Mouse (Mus musculus) cerebellum, adult 2 months (tissue): ENCODE data around the gene Acp6. TPM values are rescaled to one million over a fixed set of nuclear protein-coding genes. Genes with fewer than 3 reads are reported as not detected.
A peak's percentile ranks its signal among the peaks of the same experiment; 100 is the strongest.

Experiments
- DNase-seq, 2 experiments: peaks; one replicate each; pipeline ENCODE4 v3.0.0; 2021
- H3K27ac ChIP-seq: fragments of 200-500 bp; 2 replicates; pipeline ENCODE4 v1.5.1; 2012; ENCODE audit warnings: low read length, control low read depth, inconsistent platforms; ENCODE audit not compliant: insufficient read depth
- H3K27me3 ChIP-seq: fragments of 200-500 bp; 2 replicates; pipeline ENCODE4 v1.6.1; 2012; ENCODE audit warnings: inconsistent platforms, mild to moderate bottlenecking, low read length, moderate library complexity; ENCODE audit not compliant: control insufficient read depth, insufficient read depth
- H3K4me1 ChIP-seq: fragments of 200-500 bp; 2 replicates; pipeline ENCODE4 v1.6.1; 2011; ENCODE audit warnings: low read length; ENCODE audit not compliant: control insufficient read depth, insufficient read depth
- H3K4me3 ChIP-seq: fragments of 200-500 bp; replicated peaks from 2 replicates; pipeline ENCODE3; 2011; ENCODE audit warnings: mild to moderate bottlenecking, low read depth, low read length, control low read depth; ENCODE audit not compliant: insufficient read depth
- CTCF ChIP-seq: fragments of 200-500 bp; IDR thresholded peaks from 2 replicates; pipeline ENCODE4 v1.5.1; 2011; ENCODE audit warnings: low read depth, mild to moderate bottlenecking, control low read depth, low read length, moderate library complexity, borderline replicate concordance; ENCODE audit not compliant: insufficient read depth
- POLR2A ChIP-seq: fragments of 200-500 bp; IDR thresholded peaks from 2 replicates; pipeline ENCODE4 v1.6.1; 2011; ENCODE audit warnings: low read length, control low read depth, borderline replicate concordance; ENCODE audit not compliant: insufficient read depth
- WGBS: fragments of 180-500 bp; shearing (Covaris S2); methylation state at CpG from one replicate; pipeline ENCODE4 v1.1.7; 2018; 5-methylcytosine and 5-hydroxymethylcytosine counted together
- polyA plus RNA-seq: library from polyadenylated mRNA; depleted of rRNA; stranded (reverse); fragments of >200 nt; gene quantifications from 2 replicates; pipeline ENCODE4 v1.2.3, GENCODE M21; 2012

Acp6 gene
- polyA plus RNA-seq, 1 experiment, result 43.8 TPM

GRCm38 (mm10) chr3:97199261-97199660 is 40.7 kb downstream of the Acp6 start:
- TF ChIP-seq POLR2A (no peak), CTCF (no peak)
- Histone ChIP-seq H3K27ac (no peak overlapping the region), H3K4me3 (no peak overlapping the region), H3K4me1 (no peaks in the 10 kb centered on the region), H3K27me3 (no peaks in the 10 kb centered on the region)
- WGBS, result 59% methylated on average over 4 of the region's 4 CpGs
- no peak for DNase-seq

GRCm38 (mm10) chr3:97201943-97202342 is 43.4 kb downstream of the Acp6 start:
- Histone ChIP-seq H3K4me3 (no peak overlapping the region), H3K27ac (no peak overlapping the region), H3K4me1 (no peaks in the 10 kb centered on the region), H3K27me3 (no peaks in the 10 kb centered on the region)
- peak; percentile 90 for TF ChIP-seq CTCF
- no peak for TF ChIP-seq POLR2A
- peak; percentile 58 to 61 for DNase-seq
- 29% methylated on average over 5 of the region's 5 CpGs for WGBS

GRCm38 (mm10) chr3:97203880-97204279 is 45.3 kb downstream of the Acp6 start:
- TF ChIP-seq POLR2A, result no peak
- no peak for TF ChIP-seq CTCF
- H3K4me1 ChIP-seq, result peaks cover 4% of the 10 kb centered on the region; the same call in 1 of the 2 replicates
- no peaks in the 10 kb centered on the region for H3K27me3 ChIP-seq
- H3K4me3 ChIP-seq, result no peak overlapping the region
- DNase-seq, result no peak
- no peak overlapping the region for H3K27ac ChIP-seq
- 81% methylated on average over 14 of the region's 14 CpGs for WGBS

- H3K27ac ChIP-seq, result no peak overlapping the region
- peaks cover 14% of the 10 kb centered on the region for H3K4me1 ChIP-seq
- TF ChIP-seq CTCF (no peak), POLR2A (no peak)
- no peaks in the 10 kb centered on the region for H3K27me3 ChIP-seq
- H3K4me3 ChIP-seq, result no peak overlapping the region
- WGBS, result 81% methylated on average over 3 of the region's 3 CpGs
- DNase-seq, result no peak
These were observed 47.9 kb downstream of the Acp6 start for GRCm38 (mm10) chr3:97206521-97206920.

- peak in 1 of 2 experiments; percentile 40 for DNase-seq
- Histone ChIP-seq H3K4me1 (peaks cover 14% of the 10 kb centered on the region), H3K4me3 (no peak overlapping the region), H3K27ac (no peak overlapping the region), H3K27me3 (no peaks in the 10 kb centered on the region)
- TF ChIP-seq CTCF (no peak), POLR2A (no peak)
- 19% methylated on average over 9 of the region's 9 CpGs for WGBS
These were observed 50.8 kb downstream of the Acp6 start for GRCm38 (mm10) chr3:97209351-97209750.

GRCm38 (mm10) chr3:97211177-97211576 is 52.6 kb downstream of the Acp6 start:
- WGBS, result 92% methylated on average over 5 of the region's 5 CpGs
- no peak for TF ChIP-seq POLR2A
- H3K27ac ChIP-seq, result no peak overlapping the region

GRCm38 (mm10) chr3:97213871-97214270 is 55.3 kb downstream of the Acp6 start:
- TF ChIP-seq CTCF (no peak), POLR2A (no peak)
- Histone ChIP-seq H3K27ac (no peak overlapping the region), H3K4me3 (no peak overlapping the region), H3K4me1 (peaks cover 10% of the 10 kb centered on the region), H3K27me3 (no peaks in the 10 kb centered on the region)
- WGBS, result 92% methylated on average over 10 of the region's 10 CpGs
- no peak for DNase-seq

More at GRCm38 (mm10) chr3:97211177-97211576, 52.6 kb downstream of the Acp6 start:
- Histone ChIP-seq H3K27me3 (no peaks in the 10 kb centered on the region), H3K4me3 (no peak overlapping the region), H3K4me1 (peaks cover 14% of the 10 kb centered on the region)
- no peak for DNase-seq

GRCm38 (mm10) chr3:97214439-97214838 is 55.9 kb downstream of the Acp6 start:
- Histone ChIP-seq H3K4me1 (peaks cover 4% of the 10 kb centered on the region), H3K4me3 (no peak overlapping the region), H3K27ac (no peak overlapping the region), H3K27me3 (no peaks in the 10 kb centered on the region)
- TF ChIP-seq CTCF, result no peak
- no peak for TF ChIP-seq POLR2A
- no peak for DNase-seq
- 34% methylated on average over 1 of the region's 1 CpGs for WGBS
